Mouse (Mus musculus) limb, embryonic 14.5 days (tissue): ENCODE results near the gene Srsf4. TPM values are rescaled to one million over a fixed set of nuclear protein-coding genes. Genes with fewer than 3 reads are reported as not detected.

ENCODE experiments used
- ATAC-seq: fragments of 200-750 bp; cut with Nextera tagmentation; 2 replicates; pipeline ENCODE4 v1.8.0; 2017; ENCODE audit warnings: low read depth, moderate number of reproducible peaks, moderate TSS enrichment; ENCODE audit not compliant: low FRiP score
- DNase-seq: peaks from one replicate; pipeline ENCODE4 v3.0.0-alpha.2; 2015; ENCODE audit warnings: low spot score
- H3K27ac ChIP-seq: fragments of 300-500 bp; sonication (generic); replicated peaks from 2 replicates; pipeline ENCODE4 v1.5.1; 2014; ENCODE audit warnings: low read depth, mild to moderate bottlenecking, low read length, moderate library complexity, mixed read lengths
- H3K27me3 ChIP-seq: fragments of 300-500 bp; sonication (generic); 2 replicates; pipeline ENCODE4 v1.6.1; 2014; ENCODE audit warnings: low read length, mixed read lengths; ENCODE audit not compliant: control insufficient read depth, insufficient read depth
- H3K36me3 ChIP-seq: fragments of 300-500 bp; sonication (generic); 2 replicates; pipeline ENCODE4 v1.6.1; 2014; ENCODE audit warnings: mild to moderate bottlenecking, low read length, moderate library complexity, mixed read lengths; ENCODE audit not compliant: control insufficient read depth, insufficient read depth
- H3K4me1 ChIP-seq: fragments of 300-500 bp; sonication (generic); 2 replicates; pipeline ENCODE4 v1.6.1; 2014; ENCODE audit warnings: antibody characterized with exemption, low read length, mixed read lengths; ENCODE audit not compliant: control insufficient read depth, insufficient read depth
- H3K4me2 ChIP-seq: fragments of 300-500 bp; sonication (generic); replicated peaks from 2 replicates; pipeline ENCODE4 v1.6.1; 2014; ENCODE audit warnings: low read depth, mild to moderate bottlenecking, low read length, moderate library complexity; ENCODE audit not compliant: severe bottlenecking
- H3K4me3 ChIP-seq: fragments of 300-500 bp; sonication (generic); replicated peaks from 2 replicates; pipeline ENCODE4 v1.5.1; 2014; ENCODE audit warnings: low read length
- H3K9ac ChIP-seq: fragments of 300-500 bp; sonication (generic); 2 replicates; pipeline ENCODE4 v1.6.1; 2014; ENCODE audit warnings: mild to moderate bottlenecking, low read depth, low read length, moderate library complexity; ENCODE audit not compliant: severe bottlenecking
- H3K9me3 ChIP-seq: fragments of 300-500 bp; sonication (generic); 2 replicates; pipeline ENCODE4 v1.6.1; 2016; ENCODE audit warnings: low read length; ENCODE audit not compliant: control insufficient read depth
- POLR2A ChIP-seq: fragments of 200-500 bp; IDR thresholded peaks from 2 replicates; pipeline ENCODE4 v1.8.0; 2012; ENCODE audit warnings: inconsistent platforms, mild to moderate bottlenecking, moderate library complexity, borderline replicate concordance; ENCODE audit not compliant: insufficient read depth, insufficient read length; ENCODE audit errors: extremely low read depth
- WGBS: fragments of 180-500 bp; shearing (Covaris S2); extraction: QIAGEN DNeasy Blood & Tissue Kit; methylation state at CpG from one replicate; pipeline ENCODE4 v1.1.7; 2014; 5-methylcytosine and 5-hydroxymethylcytosine counted together
- polyA plus RNA-seq, 2 experiments: library from polyadenylated mRNA; depleted of rRNA in 1 of 2; stranded (reverse) in 1 of 2; unstranded in 1 of 2; fragments of >200 nt; fragmentation: Nextera tagmentation in 1 of 2; extraction: Ambion mirVana in 1 of 2; gene quantifications; 2 replicates each; pipeline versions ENCODE4 v1.2.1 to v1.2.3; 2012 to 2014

Srsf4 gene
- polyA plus RNA-seq, 2 experiments, result 97.7 to 113 TPM

GRCm38 (mm10) chr4:131898503-131899179, 25.2 kb downstream of the Srsf4 start:
- no peak for TF ChIP-seq POLR2A
- H3K36me3 ChIP-seq, result peaks cover 75% of the 10 kb centered on the region
- ATAC-seq, result no peak
- no peaks in the 10 kb centered on the region for H3K27me3 ChIP-seq
- H3K9me3 ChIP-seq, result no peaks in the 10 kb centered on the region
- H3K4me3 ChIP-seq, result no peak overlapping the region
- H3K9ac ChIP-seq, result no peak overlapping the region
- 85% methylated on average over 12 of the region's 12 CpGs for WGBS
- no peaks in the 10 kb centered on the region for H3K4me1 ChIP-seq
- no peak for DNase-seq
- no peak overlapping the region for H3K27ac ChIP-seq
- no peak overlapping the region for H3K4me2 ChIP-seq

GRCm38 (mm10) chr4:131899180-131899554, 25.8 kb downstream of the Srsf4 start:
- H3K27me3 ChIP-seq, result no peaks in the 10 kb centered on the region
- H3K9ac ChIP-seq, result no peak overlapping the region
- H3K9me3 ChIP-seq, result no peaks in the 10 kb centered on the region
- ATAC-seq, result no peak
- no peak overlapping the region for H3K4me2 ChIP-seq
- 70% methylated on average over 6 of the region's 6 CpGs for WGBS
- no peak overlapping the region for H3K4me3 ChIP-seq
- TF ChIP-seq POLR2A, result no peak
- DNase-seq, result no peak
- no peak overlapping the region for H3K27ac ChIP-seq
- H3K4me1 ChIP-seq, result no peaks in the 10 kb centered on the region
- H3K36me3 ChIP-seq, result peaks cover 75% of the 10 kb centered on the region

DNA sequence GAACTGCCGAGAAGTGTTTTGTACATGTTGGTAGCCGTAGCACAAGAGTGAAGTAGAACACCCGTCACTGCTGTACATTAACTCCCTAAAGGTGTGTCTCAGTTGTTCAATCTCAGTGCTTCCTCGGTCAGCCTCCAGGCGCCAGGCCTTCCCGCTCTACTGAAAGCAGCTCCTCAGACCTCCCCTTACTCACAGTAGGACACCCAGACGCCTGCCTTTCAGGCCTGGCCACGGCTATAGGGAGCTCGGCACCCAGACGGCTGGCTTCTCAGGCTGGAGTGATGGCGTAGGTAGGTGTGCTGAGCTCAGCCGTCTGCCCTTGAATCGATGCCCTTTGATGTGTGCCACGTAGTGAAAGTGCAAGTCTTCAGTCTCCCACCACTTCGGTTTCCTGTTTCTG, 27.7 kb downstream of the Srsf4 start:
- H3K36me3 ChIP-seq, result peaks cover 78% of the 10 kb centered on the region
- H3K4me3 ChIP-seq, result no peak overlapping the region
- no peak for DNase-seq
- no peak for TF ChIP-seq POLR2A
- H3K4me2 ChIP-seq, result no peak overlapping the region
- no peak overlapping the region for H3K27ac ChIP-seq
- 86% methylated on average over 15 of the region's 15 CpGs for WGBS
- H3K9me3 ChIP-seq, result no peaks in the 10 kb centered on the region
- H3K4me1 ChIP-seq, result no peaks in the 10 kb centered on the region
- ATAC-seq, result no peak
- no peaks in the 10 kb centered on the region for H3K27me3 ChIP-seq
- no peak overlapping the region for H3K9ac ChIP-seq

- DNase-seq (no peak), ATAC-seq (no peak)
- TF ChIP-seq POLR2A, result no peak
- Histone ChIP-seq H3K4me1 (no peaks in the 10 kb centered on the region), H3K27ac (no peak overlapping the region), H3K9ac (no peak overlapping the region), H3K9me3 (no peaks in the 10 kb centered on the region), H3K4me2 (no peak overlapping the region), H3K4me3 (no peak overlapping the region), H3K27me3 (no peaks in the 10 kb centered on the region), H3K36me3 (peaks cover 53% of the 10 kb centered on the region)
- 67% methylated on average over 8 of the region's 8 CpGs for WGBS
Measured at GRCm38 (mm10) chr4:131904478-131904877, 31.1 kb downstream of the Srsf4 start.

DNA sequence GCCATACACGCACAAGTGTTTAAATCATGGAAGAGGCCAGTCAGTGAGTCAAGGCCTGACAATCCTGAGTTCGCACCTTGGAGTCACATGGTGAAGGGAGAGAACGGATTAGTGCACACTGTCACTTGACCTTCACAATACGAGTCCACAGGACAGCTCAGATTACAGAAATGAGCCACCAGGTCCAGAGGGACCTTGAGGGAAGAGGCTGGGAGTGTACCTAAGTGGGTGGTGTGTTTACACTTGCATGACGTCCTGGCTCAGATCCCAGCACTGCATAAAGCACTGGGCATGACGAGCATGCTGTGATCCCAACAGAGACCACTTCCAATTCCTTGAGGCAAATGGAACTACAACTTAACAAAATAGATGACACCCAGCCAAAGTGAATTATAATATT, 33.0 kb downstream of the Srsf4 start:
- Histone ChIP-seq H3K27ac (no peak overlapping the region), H3K36me3 (peaks cover 34% of the 10 kb centered on the region), H3K4me1 (peaks cover 14% of the 10 kb centered on the region), H3K27me3 (no peaks in the 10 kb centered on the region), H3K9ac (no peak overlapping the region), H3K9me3 (no peaks in the 10 kb centered on the region), H3K4me2 (no peak overlapping the region), H3K4me3 (no peak overlapping the region)
- ATAC-seq (no peak), DNase-seq (no peak)
- no peak for TF ChIP-seq POLR2A
- WGBS, result 69% methylated on average over 6 of the region's 6 CpGs
